Mouse (Mus musculus): ENCODE measurements around the gene Stox2.

DNA sequence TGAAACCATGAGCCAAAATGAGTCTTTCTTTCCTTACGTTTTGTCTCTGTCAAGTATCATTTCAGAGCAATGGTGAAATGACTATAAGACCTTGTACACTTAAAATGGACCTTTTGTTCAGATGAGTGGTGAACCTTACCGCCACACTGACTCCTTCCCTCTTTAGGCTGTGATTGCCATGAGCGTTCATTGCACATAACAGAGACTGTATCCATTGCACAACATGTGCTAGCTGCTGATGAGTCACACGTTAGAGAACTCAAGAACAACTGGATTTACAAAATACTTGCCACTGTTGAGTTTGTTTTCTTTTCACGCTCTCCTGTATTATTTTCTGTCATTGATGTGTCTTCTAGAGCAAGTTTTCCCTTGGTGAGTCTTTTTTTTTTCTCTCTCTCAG lies 216.1 kb downstream of the Stox2 start:
- TF ChIP-seq CTCF (IDR thresholded peaks at IDR 0.05; ENCODE audit: low read depth) (no peak), EP300 (IDR thresholded peaks at IDR 0.05; ENCODE audit: low read depth) (no peak)
